7 mouse cellular contexts compared by ENCODE assay signal in genomic region chr12:33176555-33176900, GRCm38 (mm10). TPM values are rescaled to one million over a fixed set of nuclear protein-coding genes. Genes with fewer than 3 reads are reported as not detected.
DNase-seq lines count a peak whose midpoint lies in the region; ATAC-seq and TF ChIP-seq lines count a peak whose summit lies in the region.

No protein-coding gene starts in this region.

- peaks cover 2% of the 10 kb centered on the region for H3K27me3 ChIP-seq in megakaryocyte, embryonic 14.5 days (replicated peaks)
- 0 out of 2 replicates have a peak, but pooled peaks cover 9% of the 10 kb centered on the region for H3K27me3 ChIP-seq in forebrain, embryonic 12.5 days
- no peaks in the 10 kb centered on the region for H3K27me3 ChIP-seq in myocyte (ENCODE audit: control insufficient read depth, insufficient read depth, insufficient read length)

- no peaks in the 10 kb centered on the region for H3K9me3 ChIP-seq in megakaryocyte, embryonic 14.5 days
- H3K9me3 ChIP-seq in forebrain, embryonic 12.5 days = no peaks in the 10 kb centered on the region

- H3K27ac ChIP-seq in forebrain, embryonic 12.5 days = no peak overlapping the region

- DNase-seq in kidney, postnatal 10 days = peak; percentile 56
- DNase-seq in embryo, embryonic 10 days (ENCODE audit: low spot score) = no peak
- no peak for DNase-seq in spleen, postnatal 14 days (ENCODE audit: low spot score in 2 of 2)

- H3K4me3 ChIP-seq in megakaryocyte, embryonic 14.5 days (replicated peaks) = peak overlapping the region; percentile 78
- no peak overlapping the region for H3K4me3 ChIP-seq in forebrain, embryonic 12.5 days (replicated peaks)
- H3K4me3 ChIP-seq in myocyte = peak overlapping the region; percentile 14

- no peak overlapping the region for H3ac ChIP-seq in myocyte (ENCODE audit: control insufficient read depth, insufficient read length)

- H3K79me2 ChIP-seq in myocyte (ENCODE audit: control insufficient read depth, insufficient read depth) = peaks cover 27% of the 10 kb centered on the region

- ATAC-seq in megakaryocyte, adult 5-6 weeks (ENCODE audit: poor library complexity, severe bottlenecking) = no peak
- ATAC-seq in forebrain, embryonic 12.5 days (ENCODE audit: low FRiP score) = no peak

- H3K9ac ChIP-seq in forebrain, embryonic 12.5 days = no peak overlapping the region

- no peak for TF ChIP-seq POLR2A in myocyte (IDR thresholded peaks at IDR 0.05; ENCODE audit: insufficient read length, low read depth)

- 17% methylated on average over 5 of the region's 5 CpGs for WGBS in forebrain, embryonic 12.5 days

- peak overlapping the region; percentile 48 for H3K4me2 ChIP-seq in forebrain, embryonic 12.5 days
- H3K4me2 ChIP-seq in myocyte (ENCODE audit: low read depth) = peak overlapping the region; percentile 96

- peaks cover 44% of the 10 kb centered on the region for H3K4me1 ChIP-seq in megakaryocyte, embryonic 14.5 days
- peaks cover 28% of the 10 kb centered on the region for H3K4me1 ChIP-seq in forebrain, embryonic 12.5 days

- peaks cover 28% of the 10 kb centered on the region for H3K36me3 ChIP-seq in megakaryocyte, embryonic 14.5 days (replicated peaks; ENCODE audit: low read length)
- no peaks in the 10 kb centered on the region for H3K36me3 ChIP-seq in forebrain, embryonic 12.5 days (replicated peaks)
- peaks cover 1% of the 10 kb centered on the region for H3K36me3 ChIP-seq in myocyte (ENCODE audit: control insufficient read depth, insufficient read depth)

TF ChIP-seq in myocyte, 11 proteins besides CTCF, POLR2A, EP300 and RAD21:
- TF ChIP-seq MYOD1 (IDR thresholded peaks at IDR 0.05; ENCODE audit: control insufficient read depth in 1 of 3, insufficient read length in 2 of 3, low read depth in 2 of 3) (no peak), POLR2AphosphoS2 (IDR thresholded peaks at IDR 0.05; ENCODE audit: insufficient read length, low read depth) (no peak), TCF12 (IDR thresholded peaks at IDR 0.05; ENCODE audit: insufficient read depth, poor library complexity, severe bottlenecking) (no peak), SRF (IDR thresholded peaks at IDR 0.05; ENCODE audit: control insufficient read depth, insufficient read length, low read depth) (no peak), USF1 (IDR thresholded peaks at IDR 0.05; ENCODE audit: low read depth) (no peak), TCF3 (IDR thresholded peaks at IDR 0.05; ENCODE audit: insufficient read length, low read depth) (no peak), MYOG (IDR thresholded peaks at IDR 0.05; ENCODE audit: control insufficient read depth in 1 of 3, insufficient read depth in 1 of 3, insufficient read length in 2 of 3, low read depth in 2 of 3) (no peak), CEBPB (IDR thresholded peaks at IDR 0.05; ENCODE audit: insufficient read depth, poor library complexity, severe bottlenecking) (no peak), MAX (IDR thresholded peaks at IDR 0.05; ENCODE audit: low read depth) (no peak), REST (IDR thresholded peaks at IDR 0.05; ENCODE audit: insufficient read depth, insufficient read length) (no peak), E2F4 (IDR thresholded peaks at IDR 0.05; ENCODE audit: insufficient read depth) (no peak)
TF ChIP-seq in myocyte: peak in this region for 0.

RNA-seq across cellular contexts. Expression of gene Atxn7l1, which starts 29.0 kb away (rescaled TPM):
- 22.5 and 39.3 TPM in 2 replicates for polyA plus RNA-seq in megakaryocyte, embryonic 14.5 days (2012; ENCODE audit: insufficient read depth, low replicate concordance)
- 109 and 115 TPM in 2 replicates for total RNA-seq in megakaryocyte, adult 5-6 weeks (2015)
- total RNA-seq in megakaryocyte, adult 5-6 weeks (2017) = 50.0 and 60.4 TPM in 2 replicates
- polyA plus RNA-seq in forebrain, embryonic 12.5 days (2016; fragmentation: Nextera tagmentation; extraction: Ambion mirVana) = 12.8 and 15.0 TPM in 2 replicates
- polyA plus RNA-seq in myocyte (2012; fragmentation: generic; extraction: Trizol) = 12.4 TPM
